Mouse (Mus musculus) hindbrain, embryonic 14.5 days (tissue): ENCODE measurements around the gene Cd164l2. TPM values are rescaled to one million over a fixed set of nuclear protein-coding genes. Genes with fewer than 3 reads are reported as not detected.

Source experiments
- ATAC-seq: fragments of 200-750 bp; cut with Nextera tagmentation; 2 replicates; pipeline ENCODE4 v1.8.0; 2017; ENCODE audit warnings: moderate number of reproducible peaks, mild to moderate bottlenecking, moderate TSS enrichment, moderate library complexity; ENCODE audit not compliant: low FRiP score
- DNase-seq: peaks from one replicate; pipeline ENCODE4 v3.0.0-alpha.2; 2015; ENCODE audit warnings: low spot score
- H3K27ac ChIP-seq: fragments of 300-500 bp; sonication (generic); 2 replicates; pipeline ENCODE4 v1.5.1; 2014; ENCODE audit warnings: mild to moderate bottlenecking, moderate library complexity
- H3K27me3 ChIP-seq: fragments of 300-500 bp; sonication (generic); 2 replicates; pipeline ENCODE4 v1.6.1; 2014; ENCODE audit warnings: mild to moderate bottlenecking, low read length, mixed read lengths; ENCODE audit not compliant: control insufficient read depth, insufficient read depth
- H3K36me3 ChIP-seq: fragments of 300-500 bp; sonication (generic); replicated peaks from 2 replicates; pipeline ENCODE4 v1.6.1; 2014; ENCODE audit not compliant: control insufficient read depth, insufficient read depth
- H3K4me1 ChIP-seq: fragments of 300-500 bp; sonication (generic); replicated peaks from 2 replicates; pipeline ENCODE4 v1.6.1; 2014; ENCODE audit warnings: antibody characterized with exemption, low read length, mixed read lengths; ENCODE audit not compliant: control insufficient read depth, insufficient read depth
- H3K4me2 ChIP-seq: fragments of 300-500 bp; sonication (generic); replicated peaks from 2 replicates; pipeline ENCODE4 v1.6.1; 2014; ENCODE audit warnings: mild to moderate bottlenecking, moderate library complexity
- H3K4me3 ChIP-seq: fragments of 300-500 bp; sonication (generic); replicated peaks from 2 replicates; pipeline ENCODE4 v1.5.1; 2014; ENCODE audit warnings: mild to moderate bottlenecking, low read length
- H3K9ac ChIP-seq: fragments of 300-500 bp; sonication (generic); 2 replicates; pipeline ENCODE4 v1.6.1; 2014
- H3K9me3 ChIP-seq: fragments of 300-500 bp; sonication (generic); 2 replicates; pipeline ENCODE4 v1.6.1; 2016; ENCODE audit warnings: low read length; ENCODE audit not compliant: control insufficient read depth
- WGBS: fragments of 180-500 bp; shearing (Covaris S2); extraction: QIAGEN DNeasy Blood & Tissue Kit; methylation state at CpG from one replicate; pipeline ENCODE4 v1.1.7; 2014; 5-methylcytosine and 5-hydroxymethylcytosine counted together
- polyA plus RNA-seq: library from polyadenylated mRNA; unstranded; fragments of >200 nt; fragmentation: Nextera tagmentation; extraction: Ambion mirVana; gene quantifications from 2 replicates; pipeline ENCODE4 v1.2.1, GENCODE M21; 2014

Cd164l2 gene
- polyA plus RNA-seq, 1 experiment from 2014 or later, result 2.2 TPM

- 0 out of 2 replicates have a peak overlapping the region, but pooled peaks have one; percentile 9 for H3K9ac ChIP-seq
These were observed 12.2 kb upstream of the Cd164l2 start for GRCm38 (mm10) chr4:133199743-133200142.

DNA sequence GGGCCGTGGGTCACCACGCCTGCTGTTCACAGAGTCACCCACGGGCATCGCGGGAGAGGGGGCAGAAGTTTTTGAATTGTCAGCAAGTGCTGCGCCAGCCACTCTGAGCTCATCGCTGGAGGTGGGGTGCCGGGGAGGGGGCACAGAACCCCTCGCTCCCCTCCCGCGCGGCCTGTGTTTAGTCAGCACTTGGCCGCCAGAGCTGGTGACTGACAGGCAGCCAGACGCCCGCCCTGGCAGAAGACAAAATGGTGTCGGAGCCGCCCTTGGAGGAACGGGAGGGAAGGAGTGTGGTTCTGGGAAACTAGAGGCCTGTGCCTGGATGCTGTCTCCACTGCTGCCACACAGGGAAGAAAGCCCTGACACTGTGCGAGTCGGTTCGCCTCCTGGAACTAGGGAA, 11.6 kb upstream of the Cd164l2 start:
- Histone ChIP-seq H3K4me3 (no peak overlapping the region), H3K27me3 (no peaks in the 10 kb centered on the region), H3K4me1 (peaks cover 67% of the 10 kb centered on the region), H3K9ac (0 out of 2 replicates have a peak overlapping the region, but pooled peaks have one; percentile 9), H3K27ac (peak overlapping the region; percentile 69), H3K4me2 (no peak overlapping the region), H3K9me3 (no peaks in the 10 kb centered on the region), H3K36me3 (peaks cover 12% of the 10 kb centered on the region)
- 32% methylated on average over 21 of the region's 21 CpGs for WGBS
- DNase-seq (no peak), ATAC-seq (no peak)

More at GRCm38 (mm10) chr4:133199743-133200142, 12.2 kb upstream of the Cd164l2 start:
- 69% methylated on average over 6 of the region's 6 CpGs for WGBS
- no peak for ATAC-seq
- H3K27ac ChIP-seq, result peak overlapping the region; percentile 69; the same call in 1 of the 2 replicates
- no peak overlapping the region for H3K4me2 ChIP-seq
- H3K4me3 ChIP-seq, result no peak overlapping the region
- peaks cover 12% of the 10 kb centered on the region for H3K36me3 ChIP-seq
- DNase-seq, result no peak
- no peaks in the 10 kb centered on the region for H3K27me3 ChIP-seq
- peaks cover 65% of the 10 kb centered on the region for H3K4me1 ChIP-seq
- H3K9me3 ChIP-seq, result no peaks in the 10 kb centered on the region

DNA sequence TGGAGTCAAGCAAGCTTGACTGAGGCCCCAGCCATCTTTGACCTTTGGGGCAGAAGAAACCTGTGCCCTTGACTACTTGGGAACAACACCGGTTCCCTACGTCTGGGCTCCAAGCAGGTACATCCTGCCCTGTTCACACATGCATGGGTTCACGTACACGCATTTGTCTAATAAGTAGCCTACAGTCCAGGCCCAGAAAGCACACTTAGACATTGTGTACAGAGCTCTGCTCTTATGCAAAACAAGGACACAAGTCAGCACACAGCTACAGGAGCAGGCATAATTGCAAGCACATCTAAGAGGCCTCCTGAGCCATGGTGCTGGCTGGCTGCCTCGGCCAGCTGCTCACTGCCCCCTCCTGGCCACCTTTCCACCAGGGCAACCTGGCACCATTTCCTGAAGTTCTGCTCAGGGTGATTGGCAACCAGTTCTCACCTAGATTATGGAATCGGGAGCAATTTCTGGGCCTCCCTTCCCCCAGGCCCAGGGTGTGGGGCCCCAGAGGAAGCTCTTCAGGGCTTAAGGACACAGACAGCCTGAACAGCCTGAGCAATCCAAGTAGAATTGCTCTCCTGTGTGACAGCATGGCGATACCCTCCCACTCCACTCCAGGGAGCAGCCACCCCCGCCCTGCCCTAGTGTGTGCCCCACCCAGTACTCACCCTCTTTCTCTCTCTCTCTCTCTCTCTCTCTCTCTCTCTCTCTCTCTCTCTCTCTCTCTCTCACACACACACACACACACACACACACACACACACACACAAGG, 10.7 kb upstream of the Cd164l2 start:
- Histone ChIP-seq H3K27me3 (no peaks in the 10 kb centered on the region), H3K4me2 (no peak overlapping the region), H3K36me3 (peaks cover 5% of the 10 kb centered on the region), H3K4me3 (no peak overlapping the region), H3K27ac (peak overlapping the region; percentile 69), H3K9me3 (no peaks in the 10 kb centered on the region), H3K4me1 (peaks cover 63% of the 10 kb centered on the region), H3K9ac (no peak overlapping the region)
- DNase-seq (peak; percentile 61), ATAC-seq (no peak)
- 68% methylated on average over 8 of the region's 8 CpGs for WGBS

DNA sequence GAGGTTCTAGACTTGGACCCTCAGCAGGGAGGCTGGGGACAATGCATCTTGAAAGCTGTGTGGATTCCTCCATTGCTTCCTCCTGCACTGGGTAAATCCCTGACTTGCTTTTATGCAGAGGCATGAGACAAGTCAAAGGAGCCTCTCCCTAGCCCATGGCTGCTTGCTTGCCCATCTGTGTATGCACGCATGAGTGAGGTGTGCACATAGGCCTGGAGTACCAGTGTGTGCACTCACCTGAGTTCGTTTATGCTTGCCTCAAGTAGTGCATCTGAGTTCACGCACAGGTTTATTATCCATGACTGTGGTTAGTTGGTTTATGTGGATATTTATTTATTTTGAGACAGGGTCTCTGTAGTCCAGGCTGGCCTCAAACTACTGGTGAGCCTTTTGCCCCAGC, 9.7 kb upstream of the Cd164l2 start:
- peaks cover 53% of the 10 kb centered on the region for H3K4me1 ChIP-seq
- H3K9ac ChIP-seq, result no peak overlapping the region
- no peak for DNase-seq
- H3K27ac ChIP-seq, result no peak overlapping the region
- no peak overlapping the region for H3K4me3 ChIP-seq
- no peak overlapping the region for H3K4me2 ChIP-seq
- no peaks in the 10 kb centered on the region for H3K36me3 ChIP-seq
- H3K27me3 ChIP-seq, result no peaks in the 10 kb centered on the region
- 97% methylated on average over 3 of the region's 3 CpGs for WGBS
- no peaks in the 10 kb centered on the region for H3K9me3 ChIP-seq
- ATAC-seq, result no peak

DNA sequence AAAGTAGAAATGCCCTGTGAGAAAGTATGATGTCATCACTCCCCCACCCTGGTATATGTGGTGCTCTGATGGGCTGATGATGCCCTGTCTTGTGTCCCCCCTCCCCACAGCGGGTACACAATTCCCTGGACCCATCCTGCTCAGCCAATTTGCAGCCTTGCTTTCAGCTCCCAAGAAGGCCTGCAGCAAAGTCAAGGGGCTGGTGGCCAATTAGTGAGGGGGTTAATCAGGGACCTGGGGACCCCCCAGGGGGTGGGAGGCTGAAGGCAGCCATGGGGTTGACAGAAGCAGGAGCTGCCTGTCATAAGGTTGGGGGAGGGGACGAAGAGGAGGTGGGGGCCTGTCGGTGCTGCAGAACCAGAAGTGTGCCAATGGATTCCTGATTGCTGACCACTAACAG, 8.3 kb upstream of the Cd164l2 start:
- no peak overlapping the region for H3K27ac ChIP-seq
- peak overlapping the region; percentile 25; the same call in 1 of the 2 replicates for H3K9ac ChIP-seq
- no peak overlapping the region for H3K4me3 ChIP-seq
- no peaks in the 10 kb centered on the region for H3K36me3 ChIP-seq
- ATAC-seq (no peak), DNase-seq (no peak)
- 55% methylated on average over 3 of the region's 3 CpGs for WGBS
- H3K27me3 ChIP-seq, result peaks cover 2% of the 10 kb centered on the region; the same call in 1 of the 2 replicates
- peaks cover 40% of the 10 kb centered on the region for H3K4me1 ChIP-seq
- H3K9me3 ChIP-seq, result no peaks in the 10 kb centered on the region
- H3K4me2 ChIP-seq, result no peak overlapping the region

GRCm38 (mm10) chr4:133204379-133204778, 7.6 kb upstream of the Cd164l2 start:
- Histone ChIP-seq H3K36me3 (no peaks in the 10 kb centered on the region), H3K4me3 (no peak overlapping the region), H3K4me2 (no peak overlapping the region), H3K9ac (no peak overlapping the region), H3K27me3 (peaks cover 3% of the 10 kb centered on the region; the same call in 1 of the 2 replicates), H3K4me1 (peaks cover 36% of the 10 kb centered on the region), H3K27ac (peak overlapping the region; percentile 12), H3K9me3 (no peaks in the 10 kb centered on the region)
- WGBS, result 23% methylated on average over 7 of the region's 7 CpGs
- DNase-seq (no peak), ATAC-seq (no peak)

GRCm38 (mm10) chr4:133209366-133209765, 2.6 kb upstream of the Cd164l2 start:
- no peaks in the 10 kb centered on the region for H3K36me3 ChIP-seq
- DNase-seq (peak; percentile 87), ATAC-seq (no peak)
- H3K9me3 ChIP-seq, result no peaks in the 10 kb centered on the region
- no peak overlapping the region for H3K27ac ChIP-seq
- H3K9ac ChIP-seq, result no peak overlapping the region
- H3K4me1 ChIP-seq, result peaks cover 17% of the 10 kb centered on the region; the same call in 1 of the 2 replicates
- 5% methylated on average over 11 of the region's 11 CpGs for WGBS
- H3K4me3 ChIP-seq, result no peak overlapping the region
- no peak overlapping the region for H3K4me2 ChIP-seq
- H3K27me3 ChIP-seq, result peaks cover 33% of the 10 kb centered on the region

DNA sequence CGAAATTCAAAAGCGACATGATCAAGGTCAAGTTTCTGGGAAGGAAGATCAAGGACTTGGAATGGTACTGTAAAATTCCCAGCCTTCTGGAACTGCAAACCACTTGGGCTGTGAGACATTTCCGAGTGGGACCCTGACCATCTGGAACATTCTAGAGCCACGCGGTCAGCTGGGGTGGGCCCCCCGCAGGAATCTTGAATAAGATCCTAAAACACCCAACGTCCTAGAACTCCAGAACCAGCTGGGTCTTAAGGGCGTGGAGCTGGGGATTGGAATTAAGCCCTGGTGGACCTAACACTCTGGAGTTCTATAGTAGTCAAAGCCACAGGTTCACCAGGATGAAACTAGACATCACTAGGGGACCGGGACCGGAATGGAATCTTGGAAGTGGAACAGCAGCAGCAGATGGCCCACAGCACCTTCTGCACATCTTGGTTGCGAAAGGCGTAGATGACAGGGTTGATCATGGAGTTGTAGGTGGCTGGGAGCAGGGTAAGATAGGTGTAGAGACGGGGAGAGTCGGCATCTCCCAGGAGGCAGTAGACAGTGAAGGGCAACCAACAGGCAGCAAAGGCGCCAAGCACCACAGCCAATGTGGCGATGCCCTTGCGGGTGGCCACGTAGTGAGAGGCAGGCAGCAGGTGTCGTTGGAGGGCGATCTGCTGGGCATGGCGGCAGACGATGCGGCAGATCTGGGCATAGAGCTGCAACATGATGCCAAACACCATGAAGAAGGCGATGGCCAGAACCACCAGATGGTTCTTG, 1.7 kb upstream of the Cd164l2 start:
- Histone ChIP-seq H3K4me2 (no peak overlapping the region), H3K4me3 (no peak overlapping the region), H3K27me3 (peaks cover 33% of the 10 kb centered on the region), H3K9me3 (no peaks in the 10 kb centered on the region), H3K9ac (no peak overlapping the region), H3K27ac (no peak overlapping the region), H3K36me3 (no peaks in the 10 kb centered on the region), H3K4me1 (peaks cover 11% of the 10 kb centered on the region; the same call in 1 of the 2 replicates)
- DNase-seq, result no peak
- 92% methylated on average over 24 of the region's 24 CpGs for whole genome bisulfite sequencing
- ATAC-seq, result no peak

DNA sequence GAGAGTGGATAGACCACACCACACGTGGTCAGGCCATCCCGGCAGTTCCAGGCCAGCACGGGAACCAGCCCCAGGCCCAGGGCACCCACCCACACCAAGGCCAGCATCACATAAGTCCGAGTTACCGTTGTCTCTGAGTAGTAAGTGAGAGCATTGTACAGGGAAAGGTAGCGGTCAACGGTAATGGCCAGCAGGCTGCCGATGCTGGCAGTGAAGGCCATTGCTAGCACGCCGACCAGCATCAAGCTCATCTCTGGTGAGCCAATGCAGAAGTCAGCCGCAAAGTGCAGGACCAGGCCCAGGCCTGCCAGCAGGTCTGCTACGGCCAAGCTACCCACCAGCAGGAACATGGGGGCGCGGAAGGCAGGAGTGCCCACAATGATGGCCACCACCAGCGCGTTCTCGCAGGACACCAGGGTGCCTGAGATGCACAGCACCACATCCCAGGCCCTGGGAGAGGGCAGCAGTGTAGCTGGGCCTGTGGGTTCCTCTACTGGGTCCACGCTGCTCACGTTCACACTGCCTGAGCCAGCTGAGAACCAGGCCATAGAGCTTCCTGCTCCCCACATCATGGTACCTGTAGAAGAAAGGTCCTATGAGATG, 1.0 kb upstream of the Cd164l2 start:
- Histone ChIP-seq H3K4me3 (no peak overlapping the region), H3K4me1 (peaks cover 11% of the 10 kb centered on the region; the same call in 1 of the 2 replicates), H3K27me3 (peaks cover 33% of the 10 kb centered on the region), H3K27ac (no peak overlapping the region), H3K36me3 (no peaks in the 10 kb centered on the region), H3K9ac (no peak overlapping the region), H3K9me3 (no peaks in the 10 kb centered on the region), H3K4me2 (no peak overlapping the region)
- WGBS, result 92% methylated on average over 19 of the region's 19 CpGs
- ATAC-seq (no peak), DNase-seq (no peak)
